Mouse (Mus musculus) lung, embryonic 14.5 days (tissue): ENCODE measurements around the gene Ang. TPM values are rescaled to one million over a fixed set of nuclear protein-coding genes. Genes with fewer than 3 reads are reported as not detected.

Experiments used
- ATAC-seq: fragments of 200-750 bp; cut with Nextera tagmentation; 2 replicates; pipeline ENCODE4 v1.8.0; 2017; ENCODE audit warnings: mild to moderate bottlenecking, moderate TSS enrichment, moderate library complexity; ENCODE audit not compliant: insufficient read depth
- DNase-seq: peaks from one replicate; pipeline ENCODE4 v3.0.0-alpha.2; 2015
- H3K27ac ChIP-seq: fragments of 300-500 bp; sonication (generic); 2 replicates; pipeline ENCODE4 v1.5.1; 2014; ENCODE audit warnings: low read depth, mild to moderate bottlenecking, moderate library complexity
- H3K27me3 ChIP-seq: fragments of 300-500 bp; sonication (generic); 2 replicates; pipeline ENCODE4 v1.6.1; 2014; ENCODE audit warnings: low read length, control low read depth; ENCODE audit not compliant: insufficient read depth
- H3K36me3 ChIP-seq: fragments of 300-500 bp; sonication (generic); 2 replicates; pipeline ENCODE4 v1.6.1; 2014; ENCODE audit warnings: control low read depth; ENCODE audit not compliant: insufficient read depth
- H3K4me1 ChIP-seq: fragments of 300-500 bp; sonication (generic); 2 replicates; pipeline ENCODE4 v1.6.1; 2014; ENCODE audit warnings: antibody characterized with exemption, control low read depth; ENCODE audit not compliant: insufficient read depth
- H3K4me2 ChIP-seq: fragments of 300-500 bp; sonication (generic); 2 replicates; pipeline ENCODE4 v1.6.1; 2014; ENCODE audit warnings: mild to moderate bottlenecking
- H3K4me3 ChIP-seq: fragments of 300-500 bp; sonication (generic); 2 replicates; pipeline ENCODE4 v1.5.1; 2014; ENCODE audit warnings: low read depth, low read length
- H3K9ac ChIP-seq: fragments of 300-500 bp; sonication (generic); 2 replicates; pipeline ENCODE4 v1.6.1; 2014
- H3K9me3 ChIP-seq: fragments of 300-500 bp; sonication (generic); 2 replicates; pipeline ENCODE4 v1.6.1; 2016; ENCODE audit warnings: low read depth, low read length, control low read depth
- CTCF ChIP-seq: IDR thresholded peaks from 2 replicates; pipeline ENCODE4 v1.5.1; 2016; ENCODE audit warnings: antibody characterized with exemption, low read depth
- whole genome bisulfite sequencing: fragments of 180-500 bp; shearing (Covaris S2); extraction: QIAGEN DNeasy Blood & Tissue Kit; methylation state at CpG from one replicate; pipeline ENCODE4 v1.1.7; 2014; 5-methylcytosine and 5-hydroxymethylcytosine counted together
- polyA plus RNA-seq: library from polyadenylated mRNA; unstranded; fragments of >200 nt; fragmentation: Nextera tagmentation; extraction: Ambion mirVana; gene quantifications from 2 replicates; pipeline ENCODE4 v1.2.1, GENCODE M21; 2014

Gene Ang
- polyA plus RNA-seq, 1 experiment from 2014 or later = 5.6 TPM

DNA sequence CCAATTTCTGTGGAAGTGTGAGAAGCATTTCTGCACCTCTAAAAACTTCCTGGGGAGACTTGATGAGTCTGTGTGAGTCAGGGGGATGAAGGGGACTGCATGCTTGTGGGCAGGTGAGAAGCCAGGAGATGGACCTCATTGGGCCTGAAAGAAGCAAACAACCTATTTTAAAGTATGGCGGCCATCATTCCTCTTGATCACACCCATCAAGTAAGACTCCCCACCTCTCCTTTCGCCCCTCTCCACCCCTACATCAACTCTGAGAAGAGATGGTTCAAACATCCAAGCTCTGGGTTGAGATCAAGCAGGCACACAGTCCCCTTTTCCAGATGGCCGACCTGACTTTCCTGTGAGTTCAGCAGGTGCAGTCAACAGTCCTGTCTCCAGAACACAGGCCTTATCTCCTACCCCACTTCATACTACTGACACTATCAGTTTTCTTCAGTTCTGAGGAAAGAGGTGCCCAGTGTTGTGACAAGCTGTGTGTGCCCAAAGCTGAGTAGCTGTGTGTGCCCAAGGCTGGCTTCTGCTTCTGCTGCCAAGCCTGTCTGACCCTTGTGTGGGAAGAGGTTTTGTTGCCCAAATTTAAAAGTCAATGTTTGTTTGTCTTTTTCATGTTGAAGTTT, 59.4 kb downstream of the Ang start:
- no peaks in the 10 kb centered on the region for H3K36me3 ChIP-seq
- H3K27me3 ChIP-seq = no peaks in the 10 kb centered on the region
- H3K4me1 ChIP-seq = no peaks in the 10 kb centered on the region
- no peak overlapping the region for H3K4me3 ChIP-seq
- no peak overlapping the region for H3K4me2 ChIP-seq
- no peaks in the 10 kb centered on the region for H3K9me3 ChIP-seq
- WGBS = 75% methylated on average over 3 of the region's 3 CpGs
- DNase-seq (no peak), ATAC-seq (no peak)
- H3K9ac ChIP-seq = no peak overlapping the region
- TF ChIP-seq CTCF = no peak
- no peak overlapping the region for H3K27ac ChIP-seq

Other genes starting within 250 kb of the Ang start
- gene Tep1, start 220.6 kb upstream of the Ang start, polyA plus RNA-seq = 6.1 and 7.2 TPM in 2 replicates
- 0.26 and 0.29 TPM in 2 replicates for gene Klhl33, start 193.6 kb upstream of the Ang start, polyA plus RNA-seq
- 164 and 183 TPM in 2 replicates for gene Osgep, start 166.3 kb upstream of the Ang start, polyA plus RNA-seq
- 272 and 273 TPM in 2 replicates for gene Apex1, start 166.2 kb upstream of the Ang start, polyA plus RNA-seq
- 45.6 and 47.1 TPM in 2 replicates for gene Pip4p1, start 160.3 kb upstream of the Ang start, polyA plus RNA-seq
- gene Pnp, start 160.1 kb upstream of the Ang start, polyA plus RNA-seq = 64.4 and 67.0 TPM in 2 replicates
- gene Gm49342, start 146.6 kb upstream of the Ang start, polyA plus RNA-seq = not detected in 2 replicates
- 0.42 and 0.76 TPM in 2 replicates for gene Pnp2, start 135.2 kb upstream of the Ang start, polyA plus RNA-seq
- gene Rnase10, start 83.4 kb upstream of the Ang start, polyA plus RNA-seq = 0.45 TPM in 1 of 2 replicates, not detected in the other
- gene Rnase9, start 49.3 kb upstream of the Ang start, polyA plus RNA-seq = not detected in 2 replicates
- gene Rnase11, start 41.0 kb upstream of the Ang start, polyA plus RNA-seq = not detected in 2 replicates
- not detected in 2 replicates for gene Rnase12, start 33.5 kb upstream of the Ang start, polyA plus RNA-seq
- gene Olfr750, start 16.7 kb upstream of the Ang start, polyA plus RNA-seq = not detected in 2 replicates
- gene Rnase4, start 73 bp upstream of the Ang start, polyA plus RNA-seq = 27.6 and 29.6 TPM in 2 replicates
- gene Eddm3b, start 23.3 kb downstream of the Ang start, polyA plus RNA-seq = not detected in 2 replicates
- gene Rnase6, start 32.8 kb downstream of the Ang start, polyA plus RNA-seq = 1.2 and 1.4 TPM in 2 replicates
- gene Rnase1, start 55.6 kb downstream of the Ang start, polyA plus RNA-seq = 0.50 TPM in 1 of 2 replicates, not detected in the other
- gene Rnase2b, start 71.1 kb downstream of the Ang start, polyA plus RNA-seq = not detected in 2 replicates
- gene Ang2, start 108.0 kb downstream of the Ang start, polyA plus RNA-seq = not detected in 2 replicates
- not detected in 2 replicates for gene Ear14, start 112.2 kb downstream of the Ang start, polyA plus RNA-seq
- gene Rnase2a, start 165.0 kb downstream of the Ang start, polyA plus RNA-seq = not detected in 2 replicates